Mouse (Mus musculus) limb, embryonic 15.5 days (tissue): ENCODE results near the gene Gm17482. TPM values are rescaled to one million over a fixed set of nuclear protein-coding genes. Genes with fewer than 3 reads are reported as not detected.

Experiments
- polyA plus RNA-seq: library from polyadenylated mRNA; unstranded; fragments of >200 nt; fragmentation: Nextera tagmentation; extraction: Ambion mirVana; gene quantifications from 2 replicates; pipeline ENCODE4 v1.2.1, GENCODE M21; 2015

The Gm17482 gene
- polyA plus RNA-seq, 1 experiment from 2014 or later = not detected

Other genes starting within 250 kb of the Gm17482 start
- 48.5 and 52.2 TPM in 2 replicates for gene Tamm41, start 189.5 kb upstream of the Gm17482 start, polyA plus RNA-seq
- 0.61 and 0.76 TPM in 2 replicates for gene Syn2, start 92.4 kb upstream of the Gm17482 start, polyA plus RNA-seq
- 0.64 and 0.67 TPM in 2 replicates for gene Timp4, start 24.9 kb downstream of the Gm17482 start, polyA plus RNA-seq
- gene Pparg, start 133.6 kb downstream of the Gm17482 start, polyA plus RNA-seq = 3.6 and 4.9 TPM in 2 replicates